In the genomic region with DNA sequence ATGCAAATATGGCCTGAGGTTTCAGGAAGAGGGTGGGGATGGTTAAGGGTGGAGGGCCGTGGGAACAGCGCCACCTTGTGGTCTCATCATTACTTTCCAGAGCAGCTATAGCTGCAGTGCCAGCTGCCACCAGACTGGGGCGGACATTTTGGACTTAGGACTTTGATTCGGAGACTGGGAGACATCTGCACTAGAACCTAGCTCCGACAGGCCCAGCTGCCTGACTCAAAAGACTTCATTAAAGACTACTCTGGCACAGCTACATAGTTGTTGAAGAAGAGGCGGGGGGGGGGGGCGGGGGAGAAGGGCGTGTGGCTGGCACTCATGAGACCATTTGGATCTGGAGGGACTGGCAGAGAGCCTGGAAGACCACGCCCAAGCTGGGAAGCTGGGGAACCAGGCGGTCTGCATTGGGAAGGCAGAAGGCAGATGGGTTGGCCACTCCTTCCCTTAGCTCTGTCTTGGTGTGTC, we compare ENCODE assay signal across 8 mouse cellular contexts. TPM values are rescaled to one million over a fixed set of nuclear protein-coding genes. Genes with fewer than 3 reads are reported as not detected.
DNase-seq lines count a peak whose midpoint lies in the region; ATAC-seq lines count a peak whose summit lies in the region.

No protein-coding gene starts in this region.

- ATAC-seq in forebrain, embryonic 13.5 days, result peak; percentile 88
- ATAC-seq in liver, embryonic 15.5 days (ENCODE audit: insufficient read depth), result peak; percentile 40
- ATAC-seq in neural tube, embryonic 13.5 days (ENCODE audit: low read depth), result peak; percentile 82

- H3K27me3 ChIP-seq in forebrain, embryonic 13.5 days, result no peaks in the 10 kb centered on the region
- H3K27me3 ChIP-seq in liver, embryonic 15.5 days, result no peaks in the 10 kb centered on the region
- no peaks in the 10 kb centered on the region for H3K27me3 ChIP-seq in neural tube, embryonic 13.5 days

- H3K27ac ChIP-seq in forebrain, embryonic 13.5 days, result peak overlapping the region; percentile 48
- no peak overlapping the region for H3K27ac ChIP-seq in liver, embryonic 15.5 days (replicated peaks)
- H3K27ac ChIP-seq in neural tube, embryonic 13.5 days (replicated peaks), result no peak overlapping the region

- no peak overlapping the region for H3K9ac ChIP-seq in forebrain, embryonic 13.5 days
- no peak overlapping the region for H3K9ac ChIP-seq in liver, embryonic 15.5 days
- H3K9ac ChIP-seq in neural tube, embryonic 13.5 days, result no peak overlapping the region

- DNase-seq in CD8-positive naive resting alpha-beta T cell, adult 2 months (ENCODE audit: low read depth in 2 of 2, low spot score in 2 of 2), result peak; percentile 29 to 53
- peak; percentile 42 for DNase-seq in c-Kit-positive CD71-positive TER-119-negative erythroid progenitor cells, embryonic 14.5 days (ENCODE audit: low read depth)
- DNase-seq in heart, postnatal 10 days, result peak; percentile 90
- DNase-seq in kidney, postnatal 4 days, result peak; percentile 91 to 93
- DNase-seq in telencephalon, adult 2 months (ENCODE audit: low read depth, low spot score), result peak; percentile 84

- 6% methylated on average over 8 of the region's 10 CpGs for WGBS in forebrain, embryonic 13.5 days
- WGBS in liver, embryonic 15.5 days (ENCODE audit: insufficient replicate concordance), result 15% methylated on average over 10 of the region's 10 CpGs
- 11% methylated on average over 10 of the region's 10 CpGs for WGBS in neural tube, embryonic 13.5 days

- no peaks in the 10 kb centered on the region for H3K9me3 ChIP-seq in forebrain, embryonic 13.5 days (replicated peaks)
- no peaks in the 10 kb centered on the region for H3K9me3 ChIP-seq in liver, embryonic 15.5 days (replicated peaks)
- no peaks in the 10 kb centered on the region for H3K9me3 ChIP-seq in neural tube, embryonic 13.5 days

- H3K4me2 ChIP-seq in forebrain, embryonic 13.5 days, result peak overlapping the region; percentile 14; the same call in 1 of the 2 replicates
- H3K4me2 ChIP-seq in liver, embryonic 15.5 days, result peak overlapping the region; percentile 27; the same call in 1 of the 2 replicates
- H3K4me2 ChIP-seq in neural tube, embryonic 13.5 days, result peak overlapping the region; percentile 24; the same call in 1 of the 2 replicates

- no peaks in the 10 kb centered on the region for H3K36me3 ChIP-seq in forebrain, embryonic 13.5 days (ENCODE audit: poor library complexity, severe bottlenecking)
- no peaks in the 10 kb centered on the region for H3K36me3 ChIP-seq in liver, embryonic 15.5 days (replicated peaks)
- H3K36me3 ChIP-seq in neural tube, embryonic 13.5 days, result no peaks in the 10 kb centered on the region

- H3K4me3 ChIP-seq in forebrain, embryonic 13.5 days, result no peak overlapping the region
- H3K4me3 ChIP-seq in liver, embryonic 15.5 days (replicated peaks), result no peak overlapping the region
- no peak overlapping the region for H3K4me3 ChIP-seq in neural tube, embryonic 13.5 days

- intact Hi-C loops in heart, postnatal 10 days (cut with DNase I), result loop anchor here (1.0 kb wide), 1 partner anchor 95 kb away; no protein-coding TSS in a partner anchor

- peaks cover 9% of the 10 kb centered on the region for H3K4me1 ChIP-seq in forebrain, embryonic 13.5 days
- peaks cover 2% of the 10 kb centered on the region; the same call in 1 of the 2 replicates for H3K4me1 ChIP-seq in liver, embryonic 15.5 days (replicated peaks)
- no peaks in the 10 kb centered on the region; the same call in 1 of the 2 replicates for H3K4me1 ChIP-seq in neural tube, embryonic 13.5 days (replicated peaks)

RNA-seq across cellular contexts. Expression of a gene that starts 21.4 kb away (rescaled TPM):
- polyA plus RNA-seq in forebrain, embryonic 13.5 days (2015; fragmentation: Nextera tagmentation; extraction: Ambion mirVana), result 16.0 and 27.5 TPM in 2 replicates
- total RNA-seq in heart, postnatal 10 days (2021), result 10 to 100 TPM; 44.1 to 77.0 TPM
- 2.1 and 2.5 TPM in 2 replicates for polyA plus RNA-seq in liver, embryonic 15.5 days (2015; fragmentation: Nextera tagmentation; extraction: Ambion mirVana)
- polyA plus RNA-seq in neural tube, embryonic 13.5 days (2015; fragmentation: Nextera tagmentation; extraction: Ambion mirVana), result 22.5 and 23.2 TPM in 2 replicates

RNA-seq across cellular contexts. Expression of a gene that starts 45.4 kb away (rescaled TPM):
- 1.1 and 2.9 TPM in 2 replicates for polyA plus RNA-seq in forebrain, embryonic 13.5 days (2015; fragmentation: Nextera tagmentation; extraction: Ambion mirVana)
- 100 to 1,000 TPM; 177 to 185 TPM for total RNA-seq in heart, postnatal 10 days (2021)
- polyA plus RNA-seq in liver, embryonic 15.5 days (2015; fragmentation: Nextera tagmentation; extraction: Ambion mirVana), result 1.8 TPM in 2 replicates
- polyA plus RNA-seq in neural tube, embryonic 13.5 days (2015; fragmentation: Nextera tagmentation; extraction: Ambion mirVana), result 1.9 and 2.5 TPM in 2 replicates

Comparison
In these comparisons a context has a peak if more than half of its experiments do, and no peak if none do; other contexts are left out.
1. DNase-seq: peak in every context shown above with its lines; median percentile 92 in kidney, postnatal 4 days; 90 in heart, postnatal 10 days; 84 in telencephalon, adult 2 months; 42 in c-Kit-positive CD71-positive TER-119-negative erythroid progenitor cells, embryonic 14.5 days; 41 in CD8-positive naive resting alpha-beta T cell, adult 2 months.